Mouse (Mus musculus): ENCODE measurements around the gene Exosc10. TPM values are rescaled to one million over a fixed set of nuclear protein-coding genes. Genes with fewer than 3 reads are reported as not detected.

Exosc10 gene
- polyA plus RNA-seq, 1 experiment from 2014 or later, result 30.0 TPM

- H3K27ac ChIP-seq (replicated peaks), result peak overlapping the region; percentile 49
- WGBS, result 3% methylated on average over 18 of the region's 18 CpGs
- no peaks in the 10 kb centered on the region for H3K27me3 ChIP-seq (ENCODE audit: control insufficient read depth, insufficient read depth, low read length)
- ATAC-seq (ENCODE audit: low FRiP score, low TSS enrichment) (no peak), DNase-seq (ENCODE audit: low spot score) (no peak)
- H3K4me2 ChIP-seq (replicated peaks; ENCODE audit: low read depth), result peak overlapping the region; percentile 97
- H3K9ac ChIP-seq (ENCODE audit: low read length), result peak overlapping the region; percentile 47; the same call in 1 of the 2 replicates
- peaks cover 16% of the 10 kb centered on the region; the same call in 1 of the 2 replicates for H3K36me3 ChIP-seq (ENCODE audit: control insufficient read depth, insufficient read depth, low read length)
- TF ChIP-seq CTCF (IDR thresholded peaks at IDR 0.05; ENCODE audit: low read depth), result no peak
- TF ChIP-seq EP300 (optimal IDR thresholded peaks at IDR 0.05), result no peak
- H3K4me3 ChIP-seq (ENCODE audit: low read depth, low read length), result peak overlapping the region; percentile 88
- no peaks in the 10 kb centered on the region for H3K9me3 ChIP-seq (ENCODE audit: control insufficient read depth, low read length)
- H3K4me1 ChIP-seq (replicated peaks; ENCODE audit: control insufficient read depth, insufficient read depth), result 0 out of 2 replicates have a peak, but pooled peaks cover 4% of the 10 kb centered on the region
Measured at GRCm38 (mm10) chr4:148590421-148591170, 32.4 kb downstream of the Exosc10 start.

- peak; percentile 98 for DNase-seq (ENCODE audit: low spot score)
Measured at GRCm38 (mm10) chr4:148591171-148591630, 33.0 kb downstream of the Exosc10 start, which contains the start of gene Srm. Gene Srm, plus strand, starts transcription at chr4:148591503.

GRCm38 (mm10) chr4:148591637-148592380 is 33.6 kb downstream of the Exosc10 start:
- under 1% methylated on average over 53 of the region's 53 CpGs for WGBS
- H3K4me3 ChIP-seq (ENCODE audit: low read depth, low read length), result peak overlapping the region; percentile 88
- H3K9me3 ChIP-seq (ENCODE audit: control insufficient read depth, low read length), result no peaks in the 10 kb centered on the region
- peak overlapping the region; percentile 97 for H3K4me2 ChIP-seq (replicated peaks; ENCODE audit: low read depth)
- DNase-seq (ENCODE audit: low spot score), result no peak
- peak overlapping the region; percentile 65; the same call in 1 of the 2 replicates for H3K27ac ChIP-seq (replicated peaks)
- no peaks in the 10 kb centered on the region for H3K27me3 ChIP-seq (ENCODE audit: control insufficient read depth, insufficient read depth, low read length)
- ATAC-seq (ENCODE audit: low FRiP score, low TSS enrichment), result peak; percentile 17
- H3K36me3 ChIP-seq (ENCODE audit: control insufficient read depth, insufficient read depth, low read length), result peaks cover 22% of the 10 kb centered on the region
- TF ChIP-seq EP300 (optimal IDR thresholded peaks at IDR 0.05), result no peak
- TF ChIP-seq CTCF (IDR thresholded peaks at IDR 0.05; ENCODE audit: low read depth), result no peak
- H3K9ac ChIP-seq (ENCODE audit: low read length), result peak overlapping the region; percentile 84
- H3K4me1 ChIP-seq (replicated peaks; ENCODE audit: control insufficient read depth, insufficient read depth), result 0 out of 2 replicates have a peak, but pooled peaks cover 4% of the 10 kb centered on the region

More at GRCm38 (mm10) chr4:148591171-148591630, 33.0 kb downstream of the Exosc10 start, which contains the start of gene Srm:
- ATAC-seq (ENCODE audit: low FRiP score, low TSS enrichment), result peak; percentile 99
- Histone ChIP-seq H3K27ac (replicated peaks) (peak within 1 kb of the TSS; percentile 65), H3K4me2 (replicated peaks; ENCODE audit: low read depth) (peak within 1 kb of the TSS; percentile 97), H3K4me3 (ENCODE audit: low read depth, low read length) (peak within 1 kb of the TSS; percentile 88), H3K36me3 (ENCODE audit: control insufficient read depth, insufficient read depth, low read length) (peaks cover 18% of the 10 kb centered on the region), H3K9me3 (ENCODE audit: control insufficient read depth, low read length) (no peaks in the 10 kb centered on the region), H3K9ac (ENCODE audit: low read length) (peak within 1 kb of the TSS; percentile 84), H3K27me3 (ENCODE audit: control insufficient read depth, insufficient read depth, low read length) (no peaks in the 10 kb centered on the region), H3K4me1 (replicated peaks; ENCODE audit: control insufficient read depth, insufficient read depth) (0 out of 2 replicates have a peak, but pooled peaks cover 4% of the 10 kb centered on the region)
- peak; percentile 75 for TF ChIP-seq EP300 (optimal IDR thresholded peaks at IDR 0.05)
- TF ChIP-seq CTCF (IDR thresholded peaks at IDR 0.05; ENCODE audit: low read depth), result no peak
- WGBS, result under 1% methylated on average over 37 of the region's 50 CpGs

GRCm38 (mm10) chr4:148593996-148594395 is 35.8 kb downstream of the Exosc10 start:
- peaks cover 22% of the 10 kb centered on the region for H3K36me3 ChIP-seq (ENCODE audit: control insufficient read depth, insufficient read depth, low read length)

DNA sequence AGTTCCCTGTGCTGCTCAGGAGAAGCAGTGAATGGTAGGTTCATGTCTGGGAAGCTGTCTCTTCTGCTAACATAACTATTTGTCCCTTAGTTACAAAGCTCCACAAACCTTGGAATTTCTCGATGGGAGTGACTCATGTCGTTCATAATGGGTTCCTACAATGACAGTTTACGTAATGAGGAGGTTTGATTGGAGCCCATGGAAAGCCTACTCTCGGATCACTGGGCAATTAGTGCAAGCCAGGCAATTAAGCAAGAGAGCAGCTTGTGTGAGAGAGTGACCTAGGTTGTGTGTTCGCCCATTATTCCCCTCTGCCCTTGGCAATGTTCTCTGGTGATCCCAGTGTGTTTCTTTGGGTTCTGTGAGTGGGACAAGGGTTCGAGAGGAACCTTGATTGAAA is 37.7 kb downstream of the Exosc10 start:
- TF ChIP-seq EP300 (optimal IDR thresholded peaks at IDR 0.05) (no peak), CTCF (IDR thresholded peaks at IDR 0.05; ENCODE audit: low read depth) (no peak)

More at GRCm38 (mm10) chr4:148593996-148594395, 35.8 kb downstream of the Exosc10 start:
- ATAC-seq (ENCODE audit: low FRiP score, low TSS enrichment) (no peak), DNase-seq (ENCODE audit: low spot score) (no peak)
- H3K27ac ChIP-seq (replicated peaks), result no peak overlapping the region
- H3K9ac ChIP-seq (ENCODE audit: low read length), result no peak overlapping the region
- H3K4me1 ChIP-seq (replicated peaks; ENCODE audit: control insufficient read depth, insufficient read depth), result 0 out of 2 replicates have a peak, but pooled peaks cover 4% of the 10 kb centered on the region
- TF ChIP-seq CTCF (IDR thresholded peaks at IDR 0.05; ENCODE audit: low read depth), result no peak
- H3K4me3 ChIP-seq (ENCODE audit: low read depth, low read length), result no peak overlapping the region
- WGBS, result 92% methylated on average over 11 of the region's 11 CpGs
- no peaks in the 10 kb centered on the region for H3K27me3 ChIP-seq (ENCODE audit: control insufficient read depth, insufficient read depth, low read length)
- H3K4me2 ChIP-seq (replicated peaks; ENCODE audit: low read depth), result no peak overlapping the region
- no peaks in the 10 kb centered on the region for H3K9me3 ChIP-seq (ENCODE audit: control insufficient read depth, low read length)

More for the DNA sequence above, 37.7 kb downstream of the Exosc10 start:
- Histone ChIP-seq H3K27ac (replicated peaks) (no peak overlapping the region), H3K4me3 (ENCODE audit: low read depth, low read length) (no peak overlapping the region), H3K36me3 (ENCODE audit: control insufficient read depth, insufficient read depth, low read length) (peaks cover 22% of the 10 kb centered on the region), H3K9ac (ENCODE audit: low read length) (no peak overlapping the region), H3K4me1 (replicated peaks; ENCODE audit: control insufficient read depth, insufficient read depth) (0 out of 2 replicates have a peak, but pooled peaks cover 4% of the 10 kb centered on the region), H3K9me3 (ENCODE audit: control insufficient read depth, low read length) (no peaks in the 10 kb centered on the region), H3K27me3 (ENCODE audit: control insufficient read depth, insufficient read depth, low read length) (no peaks in the 10 kb centered on the region), H3K4me2 (replicated peaks; ENCODE audit: low read depth) (no peak overlapping the region)
- ATAC-seq (ENCODE audit: low FRiP score, low TSS enrichment) (no peak), DNase-seq (ENCODE audit: low spot score) (no peak)
- 75% methylated on average over 6 of the region's 6 CpGs for WGBS
